In the genomic region with DNA sequence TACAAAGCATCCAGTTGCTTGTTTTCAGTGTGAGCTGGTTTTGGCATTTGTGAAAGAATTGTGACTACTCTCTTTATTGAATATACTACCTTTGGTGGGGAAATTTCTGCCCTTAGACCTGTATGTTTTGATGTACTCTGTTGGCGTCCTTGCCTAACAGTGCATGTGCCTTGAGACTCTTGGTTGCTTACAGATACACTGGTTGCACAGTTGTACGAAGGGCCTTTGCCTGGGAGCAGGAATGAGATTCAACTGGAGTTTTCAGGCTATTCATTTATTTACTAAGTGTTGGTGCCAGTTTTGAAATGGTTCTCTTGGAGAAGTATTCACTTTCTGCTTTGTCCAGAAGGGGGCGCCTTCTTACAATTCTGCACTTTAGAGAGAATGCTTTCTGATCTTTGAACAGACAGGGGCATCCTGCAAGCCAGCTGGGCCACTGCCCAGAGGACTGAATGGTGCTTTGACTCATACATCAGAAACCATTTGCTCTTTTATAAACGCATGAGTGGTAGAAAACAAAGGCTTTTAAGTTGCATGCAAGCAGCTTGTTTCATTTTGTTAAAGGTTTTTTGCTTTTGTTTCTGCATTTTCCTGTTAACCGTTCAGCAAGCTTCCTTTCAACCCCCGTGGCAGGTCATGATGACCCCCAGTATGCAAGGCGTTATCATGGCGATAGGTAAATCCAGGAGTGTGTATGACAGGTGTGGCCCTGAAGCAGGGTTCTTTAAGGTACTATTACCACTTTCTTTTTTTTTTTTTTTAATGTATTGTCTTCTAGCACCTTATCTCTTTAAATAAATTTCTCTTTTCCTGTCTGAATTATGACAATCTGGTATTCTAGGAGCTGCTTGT, we compare ENCODE assay signal across 10 mouse cellular contexts.
DNase-seq lines count a peak whose midpoint lies in the region; ATAC-seq lines count a peak whose summit lies in the region.
"Had no signal": no experiment of that assay in that cellular context is flagged by ENCODE, and none has a peak within 500 bp of the region (broad histone marks: within the 10 kb centered on the region; RNA-seq: fewer than 3 reads in every experiment).

No protein-coding gene starts in this region.

- H3K9ac ChIP-seq in hindbrain, embryonic 15.5 days: no peak overlapping the region
- H3K9ac ChIP-seq in midbrain, embryonic 15.5 days: no peak overlapping the region
- H3K9ac ChIP-seq: embryonic facial prominence, embryonic 15.5 days; stomach, embryonic 15.5 days had no signal

- peak overlapping the region; percentile 26; the same call in 1 of the 2 replicates for H3K4me2 ChIP-seq in hindbrain, embryonic 15.5 days
- H3K4me2 ChIP-seq in midbrain, embryonic 15.5 days: no peak overlapping the region
- H3K4me2 ChIP-seq: embryonic facial prominence, embryonic 15.5 days; stomach, embryonic 15.5 days had no signal

- peaks cover 4% of the 10 kb centered on the region; the same call in 1 of the 2 replicates for H3K4me1 ChIP-seq in hindbrain, embryonic 15.5 days (replicated peaks)
- H3K4me1 ChIP-seq in midbrain, embryonic 15.5 days: no peaks in the 10 kb centered on the region
- H3K4me1 ChIP-seq: stomach, embryonic 15.5 days had no signal

- ATAC-seq in frontal cortex, adult (ENCODE audit: low TSS enrichment): peak; percentile 66
- ATAC-seq in hindbrain, embryonic 15.5 days (ENCODE audit: low FRiP score, low read depth): peak; percentile 92
- peak; percentile 45; the same call in 1 of the 2 replicates for ATAC-seq in midbrain, embryonic 15.5 days (replicated peaks)

- WGBS in hindbrain, embryonic 15.5 days: 41% methylated on average over 8 of the region's 8 CpGs
- WGBS in midbrain, embryonic 15.5 days: 50% methylated on average over 8 of the region's 8 CpGs

- H3K9me3 ChIP-seq in hindbrain, embryonic 15.5 days: no peaks in the 10 kb centered on the region
- H3K9me3 ChIP-seq in midbrain, embryonic 15.5 days: no peaks in the 10 kb centered on the region
- H3K9me3 ChIP-seq: embryonic facial prominence, embryonic 15.5 days; stomach, embryonic 15.5 days had no signal

- H3K27ac ChIP-seq in hindbrain, embryonic 15.5 days (replicated peaks): no peak overlapping the region; the same call in 1 of the 2 replicates
- no peak overlapping the region for H3K27ac ChIP-seq in midbrain, embryonic 15.5 days
- H3K27ac ChIP-seq: embryonic facial prominence, embryonic 15.5 days; stomach, embryonic 15.5 days had no signal

- no peaks in the 10 kb centered on the region for H3K27me3 ChIP-seq in hindbrain, embryonic 15.5 days
- H3K27me3 ChIP-seq in midbrain, embryonic 15.5 days (replicated peaks): no peaks in the 10 kb centered on the region
- H3K27me3 ChIP-seq: embryonic facial prominence, embryonic 15.5 days; stomach, embryonic 15.5 days had no signal

- DNase-seq in urinary bladder, postnatal 14 days (ENCODE audit: low spot score): peak; percentile 77
- DNase-seq in urinary bladder, postnatal 10 days (ENCODE audit: low spot score): no peak
- peak; percentile 78 for DNase-seq in cerebellum, adult 8-10 months
- DNase-seq in left cerebral cortex, adult 9 months (ENCODE audit: low spot score in 2 of 2): peak; percentile 57 to 89
- peak; percentile 39 to 75 for DNase-seq in spleen, postnatal 4 days (ENCODE audit: low spot score in 2 of 2)

- H3K36me3 ChIP-seq in hindbrain, embryonic 15.5 days: 0 out of 2 replicates have a peak, but pooled peaks cover 4% of the 10 kb centered on the region
- no peaks in the 10 kb centered on the region for H3K36me3 ChIP-seq in midbrain, embryonic 15.5 days (replicated peaks)
- H3K36me3 ChIP-seq: stomach, embryonic 15.5 days had no signal

- no peak overlapping the region for H3K4me3 ChIP-seq in hindbrain, embryonic 15.5 days
- no peak overlapping the region for H3K4me3 ChIP-seq in midbrain, embryonic 15.5 days
- H3K4me3 ChIP-seq: embryonic facial prominence, embryonic 15.5 days; stomach, embryonic 15.5 days had no signal
